Mouse (Mus musculus) kidney, embryonic 16.5 days (tissue): ENCODE data around the gene Abhd14a. TPM values are rescaled to one million over a fixed set of nuclear protein-coding genes. Genes with fewer than 3 reads are reported as not detected.
A peak's percentile ranks its signal among the peaks of the same experiment; 100 is the strongest.

Source experiments
- ATAC-seq: fragments of 200-750 bp; cut with Nextera tagmentation; 2 replicates; pipeline ENCODE4 v1.8.0; 2017; ENCODE audit warnings: moderate TSS enrichment; ENCODE audit not compliant: low FRiP score, low TSS enrichment
- H3K27ac ChIP-seq: fragments of 300-500 bp; sonication (generic); 2 replicates; pipeline ENCODE4 v1.5.1; 2014; ENCODE audit warnings: low read length
- H3K27me3 ChIP-seq: fragments of 300-500 bp; sonication (generic); 2 replicates; pipeline ENCODE4 v1.6.1; 2014; ENCODE audit warnings: low read length, control low read depth, mixed read lengths; ENCODE audit not compliant: insufficient read depth
- H3K36me3 ChIP-seq: fragments of 300-500 bp; sonication (generic); 2 replicates; pipeline ENCODE4 v1.6.1; 2014; ENCODE audit warnings: low read length, control low read depth, mixed read lengths; ENCODE audit not compliant: insufficient read depth
- H3K4me1 ChIP-seq: fragments of 300-500 bp; sonication (generic); 2 replicates; pipeline ENCODE4 v1.6.1; 2014; ENCODE audit warnings: low read length, control low read depth, mixed read lengths; ENCODE audit not compliant: insufficient read depth
- H3K4me2 ChIP-seq: fragments of 300-500 bp; sonication (generic); replicated peaks from 2 replicates; pipeline ENCODE4 v1.6.1; 2014; ENCODE audit warnings: low read depth, low read length
- H3K4me3 ChIP-seq: fragments of 300-500 bp; sonication (generic); 2 replicates; pipeline ENCODE4 v1.5.1; 2014; ENCODE audit warnings: mild to moderate bottlenecking, low read length
- H3K9ac ChIP-seq: fragments of 300-500 bp; sonication (generic); replicated peaks from 2 replicates; pipeline ENCODE4 v1.6.1; 2014; ENCODE audit warnings: low read length
- H3K9me3 ChIP-seq: fragments of 300-500 bp; sonication (generic); 2 replicates; pipeline ENCODE4 v1.6.1; 2016; ENCODE audit warnings: low read length, control low read depth
- WGBS: fragments of 180-500 bp; shearing (Covaris S2); extraction: QIAGEN DNeasy Blood & Tissue Kit; methylation state at CpG from one replicate; pipeline ENCODE4 v1.1.7; 2014; 5-methylcytosine and 5-hydroxymethylcytosine counted together
- polyA plus RNA-seq: library from polyadenylated mRNA; unstranded; fragments of >200 nt; fragmentation: Nextera tagmentation; extraction: Ambion mirVana; gene quantifications from 2 replicates; pipeline ENCODE4 v1.2.1, GENCODE M21; 2015

The Abhd14a gene
- polyA plus RNA-seq, 1 experiment from 2014 or later, result 70.3 TPM

- ATAC-seq, result no peak
- H3K4me2 ChIP-seq, result peak overlapping the region; percentile 98
- peaks cover 39% of the 10 kb centered on the region for H3K4me1 ChIP-seq
- H3K9me3 ChIP-seq, result no peaks in the 10 kb centered on the region
- H3K4me3 ChIP-seq, result peak overlapping the region; percentile 73
- H3K27me3 ChIP-seq, result no peaks in the 10 kb centered on the region
- H3K27ac ChIP-seq, result peak overlapping the region; percentile 39; the same call in 1 of the 2 replicates
- WGBS, result 4% methylated on average over 16 of the region's 16 CpGs
- H3K9ac ChIP-seq, result peak overlapping the region; percentile 74
- peaks cover 16% of the 10 kb centered on the region for H3K36me3 ChIP-seq
These were observed 30.2 kb upstream of the Abhd14a start for GRCm38 (mm10) chr9:106477649-106478048.

DNA sequence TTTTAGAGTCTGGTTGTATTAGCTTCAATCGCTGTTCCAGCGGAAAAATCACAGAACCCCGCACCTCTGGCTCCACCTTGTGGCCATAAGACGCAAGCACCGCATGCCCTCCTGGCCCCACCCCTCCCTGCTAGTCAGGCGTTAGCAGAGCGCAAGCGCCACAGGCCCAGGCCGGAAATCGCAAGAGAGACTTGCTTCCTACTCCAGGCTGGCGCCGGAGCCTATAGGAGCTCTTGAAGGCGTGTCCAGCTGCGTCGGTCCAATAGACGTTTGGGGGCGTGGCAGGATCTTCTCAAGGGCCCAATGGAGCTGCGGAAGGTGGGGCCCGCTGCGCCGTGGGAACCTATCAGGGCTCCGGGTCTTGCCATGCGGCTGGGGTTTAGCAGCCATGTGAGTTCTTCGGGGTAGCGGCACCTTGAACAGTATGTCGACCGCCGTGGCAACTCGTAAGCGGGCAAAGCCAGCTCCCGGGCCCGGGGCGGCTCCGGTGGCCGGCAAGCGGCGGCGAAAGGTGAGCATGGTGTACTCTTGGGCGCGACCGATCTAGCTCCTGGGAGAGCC is 29.5 kb upstream of the Abhd14a start, which contains the start of gene Parp3:
Gene Parp3, minus strand, starts transcription at position 26 of the 561 bp plus-strand sequence.
- peak; percentile 98 for ATAC-seq
- H3K9me3 ChIP-seq, result no peaks in the 10 kb centered on the region
- peak within 1 kb of the TSS; percentile 74 for H3K9ac ChIP-seq
- under 1% methylated on average over 40 of the region's 41 CpGs for WGBS
- peak within 1 kb of the TSS; percentile 73 for H3K4me3 ChIP-seq
- H3K4me1 ChIP-seq, result peaks cover 41% of the 10 kb centered on the region
- no peaks in the 10 kb centered on the region for H3K27me3 ChIP-seq
- peak within 1 kb of the TSS; percentile 63 for H3K27ac ChIP-seq
- H3K4me2 ChIP-seq, result peak within 1 kb of the TSS; percentile 98
- peaks cover 13% of the 10 kb centered on the region for H3K36me3 ChIP-seq

DNA sequence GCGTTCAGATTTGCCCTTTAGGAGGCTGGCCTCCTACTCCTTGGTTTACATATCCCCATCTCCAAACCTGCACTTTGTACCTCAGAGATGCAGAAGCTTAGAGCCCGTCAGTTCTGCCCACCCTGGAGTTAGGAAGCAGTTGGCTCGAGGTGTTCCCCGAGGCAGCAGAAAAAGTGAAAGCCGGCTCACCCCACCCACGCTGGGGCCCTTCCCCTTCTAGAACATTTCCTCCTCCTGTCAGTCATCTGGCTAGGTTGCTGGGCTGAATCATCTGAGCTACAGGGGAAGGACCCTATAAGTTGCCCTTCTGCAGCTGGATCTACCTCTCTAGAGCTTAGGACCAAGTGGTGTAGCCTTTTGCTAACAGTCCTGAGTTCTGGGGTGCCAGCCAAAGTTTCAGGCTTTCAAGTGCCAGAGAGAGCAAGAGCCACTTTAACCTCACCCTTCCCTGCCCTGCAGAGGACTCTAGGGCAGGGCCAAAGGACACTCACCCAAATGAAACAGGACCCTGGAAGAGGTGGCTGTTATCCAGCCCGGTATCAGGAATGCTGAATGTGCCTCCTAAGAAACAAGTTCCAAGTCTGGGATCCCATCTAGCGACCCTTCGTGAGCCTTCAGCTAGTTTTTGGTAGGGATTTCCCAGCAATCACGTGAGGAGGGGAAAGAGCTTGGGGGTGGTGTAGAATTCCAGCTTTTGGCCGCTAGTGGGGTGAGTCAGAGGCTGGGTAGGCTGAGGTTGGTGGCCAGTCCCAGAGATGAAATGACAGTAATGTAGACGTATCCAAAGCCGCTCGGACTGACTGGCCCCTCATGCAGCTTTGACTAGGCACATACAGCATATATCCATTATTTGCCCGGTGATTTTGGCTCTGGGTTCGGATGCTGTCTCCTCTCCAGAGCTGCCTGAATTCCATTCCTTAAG is 28.8 kb upstream of the Abhd14a start:
- peak overlapping the region; percentile 55 for H3K9ac ChIP-seq
- H3K36me3 ChIP-seq, result peaks cover 8% of the 10 kb centered on the region
- peak overlapping the region; percentile 37 for H3K4me2 ChIP-seq
- peak overlapping the region; percentile 63 for H3K27ac ChIP-seq
- WGBS, result 22% methylated on average over 16 of the region's 16 CpGs
- H3K4me1 ChIP-seq, result peaks cover 45% of the 10 kb centered on the region
- peak overlapping the region; percentile 3 for H3K4me3 ChIP-seq
- no peaks in the 10 kb centered on the region for H3K27me3 ChIP-seq
- H3K9me3 ChIP-seq, result no peaks in the 10 kb centered on the region
- peak; percentile 47 for ATAC-seq

DNA sequence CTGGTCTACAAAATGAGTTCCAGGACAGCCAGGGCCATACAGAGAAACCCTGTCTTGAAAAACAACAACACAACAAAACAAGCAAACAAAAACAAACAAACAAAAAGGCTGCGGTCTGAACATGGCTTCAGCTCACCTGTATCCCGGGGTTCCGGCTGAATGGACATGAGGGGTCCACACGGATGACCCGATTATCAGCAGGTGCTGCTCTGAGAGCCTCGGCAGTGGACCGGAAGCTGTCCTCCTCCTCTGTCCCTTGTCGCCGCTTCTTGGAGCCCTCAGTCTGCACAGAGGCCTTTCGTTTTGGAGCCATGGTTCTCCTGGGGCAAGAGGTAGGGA is 28.2 kb upstream of the Abhd14a start, which contains the start of gene Rrp9:
Gene Rrp9, plus strand, starts transcription at position 301 of the 339 bp plus-strand sequence.
- H3K27ac ChIP-seq, result peak within 1 kb of the TSS; percentile 63
- no peak for ATAC-seq
- H3K9me3 ChIP-seq, result no peaks in the 10 kb centered on the region
- H3K27me3 ChIP-seq, result no peaks in the 10 kb centered on the region
- H3K4me1 ChIP-seq, result peaks cover 45% of the 10 kb centered on the region
- peaks cover 2% of the 10 kb centered on the region for H3K36me3 ChIP-seq
- 83% methylated on average over 10 of the region's 10 CpGs for WGBS
- H3K4me3 ChIP-seq, result peak within 1 kb of the TSS; percentile 3
- peak within 1 kb of the TSS; percentile 55 for H3K9ac ChIP-seq
- peak within 1 kb of the TSS; percentile 37 for H3K4me2 ChIP-seq

- no peak overlapping the region for H3K27ac ChIP-seq
- H3K36me3 ChIP-seq, result no peaks in the 10 kb centered on the region
- H3K9me3 ChIP-seq, result no peaks in the 10 kb centered on the region
- H3K27me3 ChIP-seq, result no peaks in the 10 kb centered on the region
- no peak overlapping the region for H3K4me3 ChIP-seq
- ATAC-seq, result no peak
- peak overlapping the region; percentile 29 for H3K9ac ChIP-seq
- WGBS, result 74% methylated on average over 7 of the region's 7 CpGs
- no peak overlapping the region for H3K4me2 ChIP-seq
- H3K4me1 ChIP-seq, result peaks cover 45% of the 10 kb centered on the region
These were observed 27.6 kb upstream of the Abhd14a start for GRCm38 (mm10) chr9:106475046-106475445.

GRCm38 (mm10) chr9:106474456-106474855 is 27.0 kb upstream of the Abhd14a start:
- 5% methylated on average over 6 of the region's 6 CpGs for WGBS
- Histone ChIP-seq H3K4me2 (0 out of 2 replicates have a peak overlapping the region, but pooled peaks have one; percentile 15), H3K4me1 (peaks cover 45% of the 10 kb centered on the region), H3K27ac (no peak overlapping the region), H3K4me3 (no peak overlapping the region), H3K9me3 (no peaks in the 10 kb centered on the region), H3K9ac (peak overlapping the region; percentile 47), H3K36me3 (no peaks in the 10 kb centered on the region), H3K27me3 (no peaks in the 10 kb centered on the region)
- peak; percentile 5 for ATAC-seq

- Histone ChIP-seq H3K4me3 (no peak overlapping the region), H3K9me3 (no peaks in the 10 kb centered on the region), H3K9ac (no peak overlapping the region), H3K4me2 (no peak overlapping the region), H3K36me3 (no peaks in the 10 kb centered on the region), H3K27me3 (no peaks in the 10 kb centered on the region), H3K27ac (no peak overlapping the region), H3K4me1 (peaks cover 45% of the 10 kb centered on the region)
- 78% methylated on average over 5 of the region's 5 CpGs for WGBS
- no peak for ATAC-seq
These were observed 26.3 kb upstream of the Abhd14a start for GRCm38 (mm10) chr9:106473753-106474105.

DNA sequence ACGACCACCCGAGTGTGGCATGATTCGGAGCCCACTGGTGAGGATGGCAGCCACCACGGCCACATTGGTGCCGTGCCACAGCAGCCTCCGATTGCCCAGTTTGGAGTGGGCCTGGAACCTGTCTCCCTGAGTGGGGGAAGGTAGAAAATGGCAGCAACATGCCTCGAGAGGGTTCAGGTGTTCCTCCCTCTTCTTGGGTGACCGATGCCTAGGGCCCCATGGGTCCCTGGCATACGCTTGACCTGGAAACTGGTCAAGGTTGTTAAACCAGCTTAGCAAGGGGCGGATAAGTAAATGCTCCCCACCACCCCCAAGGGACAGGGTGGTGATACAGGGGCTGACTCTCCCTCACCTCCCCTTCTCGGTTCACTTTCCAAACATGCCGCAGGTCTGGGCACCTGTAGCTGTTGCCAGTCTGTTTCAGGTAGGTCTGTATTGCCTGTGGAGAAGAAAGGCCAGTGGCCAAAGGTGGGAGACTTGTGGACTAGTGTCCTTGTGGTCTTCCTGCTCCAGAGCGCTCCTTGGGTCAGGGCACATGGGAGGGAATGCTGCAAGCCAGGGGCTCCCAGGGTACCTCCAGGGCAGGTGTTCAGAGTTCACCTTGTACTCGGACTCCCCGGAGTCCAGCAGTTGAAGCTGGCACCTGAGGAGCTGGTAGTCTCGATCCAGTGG is 25.7 kb upstream of the Abhd14a start:
- Histone ChIP-seq H3K36me3 (no peaks in the 10 kb centered on the region), H3K27me3 (no peaks in the 10 kb centered on the region), H3K9me3 (no peaks in the 10 kb centered on the region), H3K4me1 (peaks cover 42% of the 10 kb centered on the region), H3K9ac (0 out of 2 replicates have a peak overlapping the region, but pooled peaks have one; percentile 31), H3K4me2 (no peak overlapping the region), H3K27ac (no peak overlapping the region), H3K4me3 (no peak overlapping the region)
- ATAC-seq, result no peak
- 88% methylated on average over 16 of the region's 16 CpGs for WGBS

DNA sequence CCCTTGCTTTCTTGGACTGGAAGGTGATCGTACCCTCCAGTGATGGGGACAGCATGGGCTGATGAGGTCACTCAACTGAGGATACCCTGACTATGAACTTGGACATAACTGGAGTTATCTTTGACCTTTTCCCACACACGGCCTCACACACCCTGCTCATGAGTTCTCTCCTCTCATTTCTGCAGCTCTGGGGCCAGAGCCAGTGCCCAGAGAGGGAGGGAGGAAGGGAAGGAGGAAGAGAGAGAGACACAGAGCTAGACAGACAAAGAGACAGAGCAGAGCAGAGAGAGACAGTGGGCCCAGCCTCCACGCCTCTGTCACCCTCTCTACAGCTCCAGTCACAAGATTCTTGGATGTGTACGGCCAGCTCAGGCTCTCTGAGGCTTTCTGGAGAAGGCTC is 24.8 kb upstream of the Abhd14a start:
- peak overlapping the region; percentile 41; the same call in 1 of the 2 replicates for H3K4me2 ChIP-seq
- H3K36me3 ChIP-seq, result no peaks in the 10 kb centered on the region
- H3K4me3 ChIP-seq, result no peak overlapping the region
- H3K9me3 ChIP-seq, result no peaks in the 10 kb centered on the region
- H3K9ac ChIP-seq, result peak overlapping the region; percentile 31
- H3K27me3 ChIP-seq, result no peaks in the 10 kb centered on the region
- H3K4me1 ChIP-seq, result peaks cover 34% of the 10 kb centered on the region
- no peak for ATAC-seq
- H3K27ac ChIP-seq, result 0 out of 2 replicates have a peak overlapping the region, but pooled peaks have one; percentile 13
- WGBS, result 67% methylated on average over 4 of the region's 4 CpGs
